Mouse (Mus musculus): Measurements from ENCODE around the gene B4galnt2.

GRCm38 (mm10) chr11:95890462-95891051 is 24.1 kb downstream of the B4galnt2 start:
- TF ChIP-seq GATA1 (IDR thresholded peaks at IDR 0.05; ENCODE audit: low read length): no peak
- TF ChIP-seq TAL1 (IDR thresholded peaks at IDR 0.05; ENCODE audit: low read length): no peak

Measured in erythroblast, embryonic 14.5 days (primary cell).